Mouse (Mus musculus): ENCODE measurements around the gene Cmtm8.

The Cmtm8 gene

DNA sequence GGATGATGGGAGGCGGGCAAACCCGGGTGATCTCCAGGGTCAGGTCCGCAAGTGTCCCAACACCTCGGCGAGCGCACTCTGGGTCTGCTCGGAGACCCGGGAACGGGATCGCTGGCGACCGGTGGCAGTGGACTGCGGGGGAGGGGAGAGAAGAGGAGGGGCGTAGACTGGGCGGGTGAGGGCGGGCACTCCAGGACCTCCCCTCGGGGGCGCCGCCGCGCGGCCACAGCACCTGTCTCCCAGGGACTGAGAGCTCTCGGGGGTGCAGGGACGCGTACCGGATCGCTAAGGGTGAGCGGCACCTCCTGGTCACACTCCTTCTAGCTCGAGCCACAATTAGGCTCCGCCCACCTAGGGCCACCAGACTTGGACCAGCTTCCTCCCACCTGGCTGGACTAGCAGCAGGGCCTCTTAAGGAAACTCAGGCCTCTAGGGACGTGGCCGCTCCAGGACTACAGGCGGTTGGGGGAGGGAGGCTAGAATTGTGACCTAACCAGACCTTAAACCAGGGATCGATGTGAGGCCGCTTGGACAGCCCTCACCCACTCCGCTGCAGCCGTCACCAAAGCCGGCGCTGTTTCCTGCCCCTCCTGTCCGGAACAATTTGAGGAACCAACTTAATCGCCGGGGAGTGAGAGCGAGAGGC lies at the start of gene Cmtm8:
Gene Cmtm8, minus strand, starts transcription at position 140 of the 646 bp plus-strand sequence.
- in situ Hi-C loops (cut with MboI; ENCODE audit: unreplicated experiment in 2 of 2), result no loop called here

DNA sequence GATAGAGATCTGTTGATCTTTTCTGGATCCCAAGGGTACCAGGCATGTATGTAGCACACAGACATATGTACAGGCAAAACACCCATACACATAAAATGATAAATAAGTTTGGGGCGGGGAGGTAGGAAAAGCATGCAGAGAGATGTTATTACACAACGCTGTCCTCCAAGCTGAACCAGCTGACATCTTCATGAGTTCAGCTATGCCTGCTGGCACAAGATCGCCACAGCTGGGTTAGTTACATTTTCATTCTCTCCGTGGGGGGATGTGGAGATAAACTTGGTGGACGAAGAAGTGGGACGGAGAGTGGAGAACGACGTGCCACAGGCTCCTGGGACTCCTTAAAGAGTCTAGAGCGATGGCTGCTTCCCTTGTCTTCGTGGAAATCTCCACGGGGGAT lies 49.0 kb upstream of the Cmtm8 start:
- in situ Hi-C loops (cut with MboI; ENCODE audit: unreplicated experiment in 2 of 2), result no loop called here

- in situ Hi-C loops (cut with MboI; ENCODE audit: unreplicated experiment in 2 of 2), result no loop called here
Observed at GRCm38 (mm10) chr9:114890377-114890776, 46.4 kb upstream of the Cmtm8 start.

DNA sequence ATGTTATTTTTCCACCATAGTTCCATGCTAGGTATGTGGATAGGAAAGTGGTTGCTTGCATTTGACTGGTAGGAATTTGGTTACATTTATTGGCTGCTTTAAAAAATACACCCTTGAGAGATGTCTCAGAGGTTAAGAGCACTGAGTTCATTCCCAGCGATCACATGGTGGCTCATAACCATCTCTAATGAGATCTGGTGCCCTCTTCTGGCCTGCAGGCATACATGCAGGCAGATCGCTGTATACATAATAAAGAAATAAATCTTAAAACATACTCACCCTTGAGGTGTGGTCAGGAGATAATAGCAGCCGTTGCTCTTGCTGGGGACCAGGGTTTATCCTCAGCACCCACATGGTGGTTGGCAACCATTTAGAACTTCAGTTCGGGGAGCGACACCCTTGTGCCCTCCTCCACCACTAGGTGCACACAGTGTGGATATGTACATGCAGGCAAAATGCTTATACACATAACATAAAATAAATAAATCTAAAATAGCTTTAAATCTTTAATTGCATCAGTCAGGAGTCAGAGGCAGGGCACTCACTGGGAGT lies 45.0 kb upstream of the Cmtm8 start:
- in situ Hi-C loops (cut with MboI; ENCODE audit: unreplicated experiment in 2 of 2), result loop anchor here in 1 of 2 experiments (5.0 kb wide), 1 partner anchor 242 kb away; no protein-coding TSS in a partner anchor

DNA sequence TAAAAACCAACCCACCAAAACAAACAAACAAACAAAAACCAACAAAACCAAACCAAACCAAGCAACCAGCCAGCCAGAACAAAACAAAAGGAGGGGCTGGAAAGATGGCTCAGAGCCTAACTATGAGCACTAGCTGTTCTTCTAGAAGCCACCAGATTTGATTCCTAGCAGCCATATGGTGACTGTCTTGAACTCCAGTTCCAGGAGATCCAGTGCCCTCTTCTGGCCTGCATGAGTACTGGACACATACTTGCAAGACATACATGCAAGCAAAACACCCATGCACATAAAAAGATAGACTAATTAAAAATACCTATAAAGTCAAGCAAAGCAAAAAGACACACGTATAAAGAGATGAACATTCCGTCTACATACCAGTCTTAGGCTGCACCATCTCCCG lies 43.7 kb upstream of the Cmtm8 start:
- in situ Hi-C loops (cut with MboI; ENCODE audit: unreplicated experiment in 2 of 2), result loop anchor here in 1 of 2 experiments (5.0 kb wide), 1 partner anchor 240 kb away; no protein-coding TSS in a partner anchor

GRCm38 (mm10) chr9:114885991-114886662 lies 42.2 kb upstream of the Cmtm8 start:
- in situ Hi-C loops (cut with MboI; ENCODE audit: unreplicated experiment in 2 of 2), result loop anchor here in 1 of 2 experiments (5.0 kb wide), 1 partner anchor 239 kb away; no protein-coding TSS in a partner anchor

- in situ Hi-C loops (cut with MboI; ENCODE audit: unreplicated experiment in 2 of 2), result loop anchor here in 1 of 2 experiments (5.0 kb wide), 1 partner anchor 238 kb away; no protein-coding TSS in a partner anchor
Observed at GRCm38 (mm10) chr9:114885564-114885963, 41.6 kb upstream of the Cmtm8 start.

DNA sequence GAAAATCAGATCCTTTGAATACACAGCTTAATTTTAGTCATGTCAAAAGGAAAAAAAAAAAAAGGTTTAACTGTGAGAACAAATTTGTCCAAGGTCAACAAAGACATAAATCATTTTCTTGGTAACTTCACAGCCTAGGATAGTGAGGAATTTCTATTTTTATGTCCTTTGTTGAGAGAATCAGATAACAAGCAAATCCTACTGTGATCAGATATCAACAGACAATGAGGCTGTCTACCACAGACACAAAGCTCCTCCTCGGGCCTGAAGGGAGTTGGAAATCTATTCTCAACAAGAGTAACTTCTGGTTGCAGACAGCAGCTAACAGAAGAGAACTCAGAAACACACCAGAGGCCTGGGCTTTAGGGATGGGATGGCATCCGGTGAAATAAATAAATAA lies 38.0 kb upstream of the Cmtm8 start:
- in situ Hi-C loops (cut with MboI; ENCODE audit: unreplicated experiment in 2 of 2), result loop anchor here in 1 of 2 experiments (5.0 kb wide), 1 partner anchor 85 kb away; no protein-coding TSS in a partner anchor

DNA sequence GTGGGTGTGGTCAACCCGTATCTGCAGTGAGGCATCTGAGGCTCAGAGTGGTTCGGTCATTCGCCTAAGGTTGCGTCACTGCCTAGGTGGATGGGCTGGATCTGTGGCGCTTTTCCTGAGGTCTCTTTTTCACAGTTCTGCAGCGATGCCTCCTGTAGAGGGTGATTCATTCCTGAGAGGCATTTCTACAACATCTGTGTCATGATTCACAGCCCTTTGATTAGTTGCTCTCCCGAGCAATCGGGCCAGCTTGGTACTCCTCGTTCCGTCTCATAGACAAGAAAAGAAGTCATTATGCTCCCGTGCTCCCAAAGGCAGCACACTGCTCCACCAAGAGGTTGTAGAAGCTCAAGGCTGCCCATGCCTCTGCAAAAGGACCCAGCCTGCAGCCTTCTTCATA lies 11.4 kb upstream of the Cmtm8 start:
- in situ Hi-C loops (cut with MboI; ENCODE audit: unreplicated experiment in 2 of 2), result no loop called here

- in situ Hi-C loops (cut with MboI; ENCODE audit: unreplicated experiment in 2 of 2), result no loop called here
Observed at GRCm38 (mm10) chr9:114854686-114855085, 10.7 kb upstream of the Cmtm8 start.

DNA sequence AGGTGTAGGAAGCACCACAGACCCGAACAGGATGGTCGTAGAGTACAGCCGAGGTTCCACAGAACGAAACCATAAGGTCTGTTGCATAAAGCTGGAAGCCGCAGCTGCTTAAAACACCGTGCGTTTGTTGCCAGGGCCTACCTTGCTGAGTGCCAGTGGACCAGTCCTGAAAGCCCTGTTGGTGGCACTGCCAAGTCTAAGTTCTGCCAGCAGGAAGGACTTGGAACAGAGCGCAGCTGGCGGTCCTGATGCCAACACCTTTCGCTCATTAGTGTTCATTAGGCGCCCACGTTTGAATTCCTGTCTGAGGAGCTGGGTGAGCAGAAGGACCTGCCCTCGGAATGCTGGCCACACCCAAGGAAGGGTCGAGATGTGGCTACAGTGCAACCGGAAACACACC lies 9.4 kb upstream of the Cmtm8 start:
- in situ Hi-C loops (cut with MboI; ENCODE audit: unreplicated experiment in 2 of 2), result no loop called here

GRCm38 (mm10) chr9:114851419-114852190 lies 7.6 kb upstream of the Cmtm8 start:
- in situ Hi-C loops (cut with MboI; ENCODE audit: unreplicated experiment in 2 of 2), result no loop called here

- in situ Hi-C loops (cut with MboI; ENCODE audit: unreplicated experiment in 2 of 2), result no loop called here
Observed at GRCm38 (mm10) chr9:114843634-114844016, 331 bp downstream of the Cmtm8 start.

GRCm38 (mm10) chr9:114842886-114843285 lies 1.1 kb downstream of the Cmtm8 start:
- in situ Hi-C loops (cut with MboI; ENCODE audit: unreplicated experiment in 2 of 2), result no loop called here

GRCm38 (mm10) chr9:114842269-114842668 lies 1.7 kb downstream of the Cmtm8 start:
- in situ Hi-C loops (cut with MboI; ENCODE audit: unreplicated experiment in 2 of 2), result no loop called here

- in situ Hi-C loops (cut with MboI; ENCODE audit: unreplicated experiment in 2 of 2), result no loop called here
Observed at GRCm38 (mm10) chr9:114838870-114839269, 5.1 kb downstream of the Cmtm8 start.

GRCm38 (mm10) chr9:114831527-114831926 lies 12.4 kb downstream of the Cmtm8 start:
- in situ Hi-C loops (cut with MboI; ENCODE audit: unreplicated experiment in 2 of 2), result no loop called here

DNA sequence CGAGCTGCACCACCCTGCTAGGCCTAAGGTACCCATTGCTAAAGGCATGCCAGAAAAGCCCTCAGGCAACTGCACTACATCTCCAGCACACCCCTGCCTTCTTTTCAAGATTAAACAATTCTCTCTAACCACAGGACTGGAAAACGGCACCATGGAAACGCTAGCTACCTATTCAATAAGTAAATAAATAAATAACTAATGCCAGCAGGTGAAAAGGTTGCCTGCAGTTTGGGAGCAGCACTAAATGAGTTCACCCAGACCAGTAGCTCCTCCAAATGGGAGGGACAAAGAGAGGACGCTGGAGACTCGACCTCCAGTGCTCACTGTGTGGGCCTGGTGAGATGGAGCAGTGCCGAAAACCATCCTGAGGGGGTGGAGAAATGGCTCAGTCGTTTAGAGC lies 13.6 kb downstream of the Cmtm8 start:
- in situ Hi-C loops (cut with MboI; ENCODE audit: unreplicated experiment in 2 of 2), result no loop called here

GRCm38 (mm10) chr9:114829669-114830068 lies 14.3 kb downstream of the Cmtm8 start:
- in situ Hi-C loops (cut with MboI; ENCODE audit: unreplicated experiment in 2 of 2), result no loop called here

- in situ Hi-C loops (cut with MboI; ENCODE audit: unreplicated experiment in 2 of 2), result no loop called here
Observed at GRCm38 (mm10) chr9:114828377-114828776, 15.6 kb downstream of the Cmtm8 start.

Data from v-Abl transformed pro-B cells (cell line).